Mouse (Mus musculus): ENCODE data around the gene Neurod2. TPM values are rescaled to one million over a fixed set of nuclear protein-coding genes. Genes with fewer than 3 reads are reported as not detected.

Gene Neurod2
- polyA plus RNA-seq (2012; rRNA removed) = not detected in 2 replicates

DNA sequence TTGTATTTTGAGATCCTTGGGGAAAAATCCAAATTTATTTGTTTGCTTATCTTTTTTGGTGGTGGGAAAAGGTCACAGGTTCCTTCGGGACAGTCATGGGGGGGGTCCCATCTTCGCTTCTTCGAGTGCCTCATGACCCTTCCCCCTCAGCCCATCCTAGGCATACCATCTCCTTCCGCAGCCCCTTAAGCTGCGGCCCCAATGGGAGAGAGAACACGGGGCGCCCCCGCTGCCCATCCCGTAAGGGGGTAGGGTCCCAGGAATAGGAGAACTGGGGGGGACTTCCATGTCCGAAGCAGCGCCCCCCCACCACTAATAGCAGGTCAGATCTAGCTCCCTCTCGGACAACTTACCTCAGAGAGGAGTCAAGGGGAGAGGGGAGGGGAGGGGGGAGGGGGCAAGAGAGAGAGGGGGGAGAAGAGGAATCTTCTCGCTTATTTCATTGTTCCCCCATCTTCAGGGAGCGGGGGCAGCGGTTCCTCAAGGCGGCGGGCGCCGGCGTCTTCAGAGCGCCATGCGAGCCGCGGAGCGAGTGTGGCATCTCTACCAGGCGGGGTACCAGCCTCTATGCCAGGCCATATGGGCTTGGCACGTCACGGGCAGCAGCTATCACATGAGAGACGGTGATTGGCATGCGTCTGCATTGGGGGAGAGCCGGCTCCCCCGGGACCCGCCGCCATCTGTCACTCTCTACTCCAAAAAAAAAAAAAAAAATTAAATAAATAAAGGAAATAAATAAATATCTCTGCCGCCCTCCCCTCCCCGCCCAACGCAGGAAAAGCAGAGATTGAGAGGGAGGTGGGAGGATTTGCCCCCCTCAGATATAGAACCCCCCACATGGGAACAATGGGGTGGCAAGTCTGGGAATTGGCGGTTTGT is at the start of gene Neurod2:
Gene Neurod2 (minus strand): TSS at position 568 of the 879 bp plus-strand sequence.
- Histone ChIP-seq H3K4me1 (ENCODE audit: control insufficient read depth, insufficient read depth, low read length) (peaks cover 19% of the 10 kb centered on the region), H3K27ac (ENCODE audit: control insufficient read depth, insufficient read depth, low read depth, low read length) (no peak within 1 kb of the TSS), H3K36me3 (ENCODE audit: control insufficient read depth, insufficient read depth, low read length) (no peaks in the 10 kb centered on the region), H3K4me3 (ENCODE audit: control insufficient read depth, low read depth, low read length) (no peak within 1 kb of the TSS; the same call in 1 of the 2 replicates), H3K27me3 (ENCODE audit: control insufficient read depth, insufficient read depth, low read length) (peaks cover 3% of the 10 kb centered on the region; the same call in 1 of the 2 replicates)
- TF ChIP-seq CTCF (IDR thresholded peaks at IDR 0.05; ENCODE audit: control insufficient read depth, insufficient read depth, insufficient replicate concordance, low read depth, low read length) (no peak), POLR2A (IDR thresholded peaks at IDR 0.05; ENCODE audit: control insufficient read depth, low read depth, low read length) (no peak)

DNA sequence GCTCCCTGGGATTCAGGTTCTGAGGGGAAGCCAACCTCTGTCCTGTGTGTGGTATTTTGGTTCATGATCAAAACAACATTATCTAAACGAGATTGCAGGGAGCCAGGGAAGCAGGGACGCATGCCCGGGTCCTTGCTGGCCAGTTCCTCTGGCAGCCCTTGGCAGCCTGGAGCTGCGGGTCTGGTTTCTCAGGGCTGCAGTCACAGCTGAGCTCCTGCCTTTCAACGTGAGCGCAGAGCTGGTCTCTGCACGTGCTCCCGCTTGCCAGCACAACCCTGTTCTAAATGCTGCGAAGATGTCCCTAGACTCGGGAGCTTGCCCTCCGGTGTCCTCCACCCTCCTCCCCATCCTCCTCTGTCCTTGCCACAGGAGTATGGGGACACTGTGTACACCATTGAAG is 48.3 kb upstream of the Neurod2 start:
- Histone ChIP-seq H3K27ac (ENCODE audit: control insufficient read depth, insufficient read depth, low read depth, low read length) (no peak overlapping the region), H3K36me3 (ENCODE audit: control insufficient read depth, insufficient read depth, low read length) (no peaks in the 10 kb centered on the region; the same call in 1 of the 2 replicates), H3K4me1 (ENCODE audit: control insufficient read depth, insufficient read depth, low read length) (no peaks in the 10 kb centered on the region; the same call in 1 of the 2 replicates), H3K4me3 (ENCODE audit: control insufficient read depth, low read depth, low read length) (no peak overlapping the region), H3K27me3 (ENCODE audit: control insufficient read depth, insufficient read depth, low read length) (no peaks in the 10 kb centered on the region)
- TF ChIP-seq POLR2A (IDR thresholded peaks at IDR 0.05; ENCODE audit: control insufficient read depth, low read depth, low read length) (no peak), CTCF (IDR thresholded peaks at IDR 0.05; ENCODE audit: control insufficient read depth, insufficient read depth, insufficient replicate concordance, low read depth, low read length) (no peak)

DNA sequence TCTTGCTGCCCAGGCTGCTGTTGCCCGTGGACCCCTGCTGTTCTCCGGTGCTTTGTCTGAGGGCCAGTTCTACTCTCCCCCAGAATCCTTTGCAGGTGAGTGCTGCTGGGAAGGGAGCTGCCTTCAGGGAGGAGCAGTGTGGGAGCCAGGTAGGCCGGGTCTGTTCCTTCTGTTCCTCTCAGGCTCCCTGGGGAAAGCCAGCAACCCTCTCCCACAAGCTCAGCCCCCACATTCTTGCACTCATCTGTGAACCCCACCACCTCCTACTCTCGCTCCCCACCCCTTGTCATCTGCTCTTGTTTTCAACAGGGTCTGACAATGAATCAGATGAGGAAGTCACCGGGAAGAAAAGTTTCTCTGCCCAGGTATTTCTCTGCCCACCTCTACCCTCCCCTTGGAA is 47.3 kb upstream of the Neurod2 start:
- Histone ChIP-seq H3K36me3 (ENCODE audit: control insufficient read depth, insufficient read depth, low read length) (no peaks in the 10 kb centered on the region; the same call in 1 of the 2 replicates), H3K27ac (ENCODE audit: control insufficient read depth, insufficient read depth, low read depth, low read length) (no peak overlapping the region), H3K4me3 (ENCODE audit: control insufficient read depth, low read depth, low read length) (no peak overlapping the region), H3K4me1 (ENCODE audit: control insufficient read depth, insufficient read depth, low read length) (no peaks in the 10 kb centered on the region; the same call in 1 of the 2 replicates), H3K27me3 (ENCODE audit: control insufficient read depth, insufficient read depth, low read length) (no peaks in the 10 kb centered on the region)
- no peak for TF ChIP-seq POLR2A (IDR thresholded peaks at IDR 0.05; ENCODE audit: control insufficient read depth, low read depth, low read length)
- no peak for TF ChIP-seq CTCF (IDR thresholded peaks at IDR 0.05; ENCODE audit: control insufficient read depth, insufficient read depth, insufficient replicate concordance, low read depth, low read length)

DNA sequence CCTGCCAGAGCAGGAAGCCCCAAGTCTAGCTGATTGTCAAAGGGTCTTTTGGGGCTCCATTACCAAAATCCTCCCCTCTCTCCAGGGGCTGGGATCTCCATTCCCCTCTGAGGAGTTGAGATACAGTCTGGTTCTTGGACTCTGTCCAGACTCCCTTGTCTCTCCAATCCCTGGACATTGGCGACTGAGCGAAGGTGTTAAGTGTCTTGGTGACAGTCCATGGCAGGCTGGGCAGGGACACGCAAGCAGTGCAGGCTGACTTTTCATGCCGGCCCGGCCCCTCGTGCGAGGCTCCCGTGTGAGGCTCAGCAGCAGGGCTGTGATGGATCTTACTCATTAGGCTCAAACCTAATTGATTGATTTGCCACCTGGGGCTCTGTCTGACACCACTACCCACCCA is 44.8 kb upstream of the Neurod2 start:
- H3K36me3 ChIP-seq (ENCODE audit: control insufficient read depth, insufficient read depth, low read length) = no peaks in the 10 kb centered on the region; the same call in 1 of the 2 replicates
- no peak overlapping the region for H3K4me3 ChIP-seq (ENCODE audit: control insufficient read depth, low read depth, low read length)
- H3K27ac ChIP-seq (ENCODE audit: control insufficient read depth, insufficient read depth, low read depth, low read length) = no peak overlapping the region
- peaks cover 6% of the 10 kb centered on the region for H3K4me1 ChIP-seq (ENCODE audit: control insufficient read depth, insufficient read depth, low read length)
- TF ChIP-seq CTCF (IDR thresholded peaks at IDR 0.05; ENCODE audit: control insufficient read depth, insufficient read depth, insufficient replicate concordance, low read depth, low read length) (no peak), POLR2A (IDR thresholded peaks at IDR 0.05; ENCODE audit: control insufficient read depth, low read depth, low read length) (no peak)
- no peaks in the 10 kb centered on the region for H3K27me3 ChIP-seq (ENCODE audit: control insufficient read depth, insufficient read depth, low read length)

DNA sequence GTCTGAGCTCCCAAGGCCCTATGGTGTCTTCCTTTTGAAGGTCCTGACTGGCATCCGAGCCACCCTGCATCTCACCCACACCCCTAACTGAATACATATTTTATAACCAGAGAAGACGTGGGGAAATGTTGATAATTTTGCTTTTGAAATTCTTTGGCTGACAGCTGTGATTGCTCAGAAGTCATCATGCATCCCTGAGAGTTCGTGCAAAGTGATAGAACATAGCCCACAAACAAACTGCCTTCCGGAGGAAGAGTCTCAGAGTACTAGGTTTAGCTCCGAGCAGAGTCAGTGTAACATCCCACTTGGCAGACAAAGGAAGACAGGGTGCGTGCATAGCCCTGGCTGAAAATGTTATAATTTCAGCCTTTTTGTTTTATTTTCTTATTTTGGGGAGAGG is 43.8 kb upstream of the Neurod2 start:
- H3K4me1 ChIP-seq (ENCODE audit: control insufficient read depth, insufficient read depth, low read length) = peaks cover 6% of the 10 kb centered on the region
- TF ChIP-seq CTCF (IDR thresholded peaks at IDR 0.05; ENCODE audit: control insufficient read depth, insufficient read depth, insufficient replicate concordance, low read depth, low read length) = no peak
- TF ChIP-seq POLR2A (IDR thresholded peaks at IDR 0.05; ENCODE audit: control insufficient read depth, low read depth, low read length) = no peak
- H3K36me3 ChIP-seq (ENCODE audit: control insufficient read depth, insufficient read depth, low read length) = no peaks in the 10 kb centered on the region; the same call in 1 of the 2 replicates
- no peak overlapping the region for H3K27ac ChIP-seq (ENCODE audit: control insufficient read depth, insufficient read depth, low read depth, low read length)
- no peaks in the 10 kb centered on the region for H3K27me3 ChIP-seq (ENCODE audit: control insufficient read depth, insufficient read depth, low read length)
- no peak overlapping the region for H3K4me3 ChIP-seq (ENCODE audit: control insufficient read depth, low read depth, low read length)

DNA sequence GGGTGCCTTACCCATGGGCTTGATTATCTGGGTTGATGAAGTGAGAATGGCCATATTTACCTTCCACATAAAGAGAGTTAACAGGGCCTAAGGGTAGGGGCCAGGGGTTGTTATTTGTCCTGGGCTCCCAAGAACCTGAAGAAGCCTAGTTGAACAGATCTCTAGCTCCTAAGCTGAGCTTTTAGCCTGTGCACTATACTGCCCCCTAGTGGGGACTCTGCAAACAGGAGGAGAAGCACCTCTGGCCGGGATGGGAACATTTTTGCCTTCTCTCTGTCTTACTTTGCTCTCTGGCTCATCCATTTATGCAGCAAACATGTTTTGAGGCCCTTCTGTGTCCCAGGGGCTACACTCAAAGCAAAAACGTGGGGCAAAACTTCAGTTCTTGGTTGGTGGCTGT is 43.0 kb upstream of the Neurod2 start:
- H3K27me3 ChIP-seq (ENCODE audit: control insufficient read depth, insufficient read depth, low read length) = no peaks in the 10 kb centered on the region
- H3K4me3 ChIP-seq (ENCODE audit: control insufficient read depth, low read depth, low read length) = no peak overlapping the region
- no peak overlapping the region for H3K27ac ChIP-seq (ENCODE audit: control insufficient read depth, insufficient read depth, low read depth, low read length)
- H3K4me1 ChIP-seq (ENCODE audit: control insufficient read depth, insufficient read depth, low read length) = peaks cover 6% of the 10 kb centered on the region
- no peaks in the 10 kb centered on the region; the same call in 1 of the 2 replicates for H3K36me3 ChIP-seq (ENCODE audit: control insufficient read depth, insufficient read depth, low read length)
- TF ChIP-seq CTCF (IDR thresholded peaks at IDR 0.05; ENCODE audit: control insufficient read depth, insufficient read depth, insufficient replicate concordance, low read depth, low read length) = peak; percentile 73; the same call in 1 of the 2 replicates
- TF ChIP-seq POLR2A (IDR thresholded peaks at IDR 0.05; ENCODE audit: control insufficient read depth, low read depth, low read length) = no peak

DNA sequence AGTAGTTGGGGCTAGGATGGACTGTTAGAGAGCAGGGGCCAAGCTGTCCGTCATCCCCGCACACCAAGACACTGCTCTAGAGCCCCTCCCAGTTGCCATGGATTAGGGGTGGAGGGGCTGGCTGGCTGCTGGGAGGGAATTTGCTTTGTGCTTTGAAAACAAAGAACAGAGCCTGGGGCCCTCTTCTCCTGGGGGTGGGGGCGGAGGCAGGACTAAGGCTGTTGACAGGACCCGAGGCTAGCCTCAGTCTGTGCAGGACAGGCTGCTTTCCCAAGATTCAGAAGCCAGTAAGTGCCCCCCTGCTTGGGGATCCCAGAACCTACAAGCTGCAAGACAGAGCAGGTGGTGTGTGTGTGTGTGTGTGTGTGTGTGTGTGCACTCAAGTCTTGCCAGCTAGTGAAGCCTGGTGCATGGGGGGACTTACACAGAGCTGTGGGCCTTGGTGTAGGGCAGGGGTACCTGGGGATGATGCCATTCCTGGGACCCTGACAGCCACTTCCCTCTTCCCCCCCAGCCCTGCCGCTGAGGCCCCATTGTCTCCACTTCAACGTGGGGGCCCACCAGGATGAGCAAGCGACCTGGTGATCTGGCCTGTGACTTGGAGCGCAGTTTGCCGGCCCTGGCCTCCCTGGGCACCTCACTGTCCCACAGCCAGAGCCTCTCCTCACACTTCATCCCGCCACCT is 42.2 kb upstream of the Neurod2 start:
- Histone ChIP-seq H3K27ac (ENCODE audit: control insufficient read depth, insufficient read depth, low read depth, low read length) (no peak overlapping the region), H3K4me1 (ENCODE audit: control insufficient read depth, insufficient read depth, low read length) (peaks cover 6% of the 10 kb centered on the region), H3K4me3 (ENCODE audit: control insufficient read depth, low read depth, low read length) (no peak overlapping the region), H3K27me3 (ENCODE audit: control insufficient read depth, insufficient read depth, low read length) (no peaks in the 10 kb centered on the region), H3K36me3 (ENCODE audit: control insufficient read depth, insufficient read depth, low read length) (no peaks in the 10 kb centered on the region; the same call in 1 of the 2 replicates)
- TF ChIP-seq POLR2A (IDR thresholded peaks at IDR 0.05; ENCODE audit: control insufficient read depth, low read depth, low read length) = no peak
- no peak for TF ChIP-seq CTCF (IDR thresholded peaks at IDR 0.05; ENCODE audit: control insufficient read depth, insufficient read depth, insufficient replicate concordance, low read depth, low read length)
